Mouse (Mus musculus) kidney, postnatal 0 days (tissue): ENCODE measurements around the gene Macrod2. TPM values are rescaled to one million over a fixed set of nuclear protein-coding genes. Genes with fewer than 3 reads are reported as not detected.

Experiments
- ATAC-seq: fragments of 200-750 bp; cut with Nextera tagmentation; replicated peaks from 2 replicates; pipeline ENCODE4 v1.8.0; 2017; ENCODE audit warnings: low read depth, moderate number of reproducible peaks, moderate TSS enrichment, moderate library complexity; ENCODE audit not compliant: low FRiP score
- DNase-seq: peaks from one replicate; pipeline ENCODE4 v3.0.0-alpha.2; 2016; ENCODE audit warnings: low spot score
- H3K27ac ChIP-seq: fragments of 300-500 bp; sonication (generic); 2 replicates; pipeline ENCODE4 v1.5.1; 2014; ENCODE audit warnings: mild to moderate bottlenecking
- H3K27me3 ChIP-seq: fragments of 300-500 bp; sonication (generic); 2 replicates; pipeline ENCODE4 v1.6.1; 2014; ENCODE audit warnings: low read length, mixed read lengths; ENCODE audit not compliant: insufficient read depth
- H3K36me3 ChIP-seq: fragments of 300-500 bp; sonication (generic); 2 replicates; pipeline ENCODE4 v1.6.1; 2014; ENCODE audit warnings: low read length, mixed read lengths; ENCODE audit not compliant: insufficient read depth
- H3K4me1 ChIP-seq: fragments of 300-500 bp; sonication (generic); replicated peaks from 2 replicates; pipeline ENCODE4 v1.6.1; 2014; ENCODE audit warnings: antibody characterized with exemption, low read length, mixed read lengths; ENCODE audit not compliant: insufficient read depth
- H3K4me2 ChIP-seq: fragments of 300-500 bp; sonication (generic); 2 replicates; pipeline ENCODE4 v1.6.1; 2014; ENCODE audit warnings: mild to moderate bottlenecking, low read length, moderate library complexity, mixed read lengths
- H3K4me3 ChIP-seq: fragments of 300-500 bp; sonication (generic); replicated peaks from 2 replicates; pipeline ENCODE4 v1.5.1; 2014; ENCODE audit warnings: low read depth, low read length
- H3K9ac ChIP-seq: fragments of 300-500 bp; sonication (generic); 2 replicates; pipeline ENCODE4 v1.6.1; 2014; ENCODE audit warnings: low read depth, low read length
- H3K9me3 ChIP-seq: fragments of 300-500 bp; sonication (generic); replicated peaks from 2 replicates; pipeline ENCODE4 v1.6.1; 2016; ENCODE audit warnings: low read length, inconsistent platforms, mixed read lengths
- CTCF ChIP-seq: IDR thresholded peaks from 2 replicates; pipeline ENCODE4 v1.5.1; 2016; ENCODE audit warnings: antibody characterized with exemption, low read depth, mild to moderate bottlenecking, moderate library complexity
- WGBS: fragments of 180-500 bp; shearing (Covaris S2); extraction: QIAGEN DNeasy Blood & Tissue Kit; methylation state at CpG from one replicate; pipeline ENCODE4 v1.1.7; 2014; 5-methylcytosine and 5-hydroxymethylcytosine counted together
- polyA plus RNA-seq: library from polyadenylated mRNA; unstranded; fragments of >200 nt; fragmentation: Nextera tagmentation; extraction: Ambion mirVana; gene quantifications from 2 replicates; pipeline ENCODE4 v1.2.1, GENCODE M21; 2015

Gene Macrod2
- polyA plus RNA-seq, 1 experiment from 2014 or later: 28.6 TPM

- Histone ChIP-seq H3K36me3 (no peaks in the 10 kb centered on the region), H3K27ac (no peak overlapping the region), H3K9me3 (no peaks in the 10 kb centered on the region), H3K9ac (no peak overlapping the region), H3K4me1 (no peaks in the 10 kb centered on the region), H3K27me3 (no peaks in the 10 kb centered on the region), H3K4me3 (no peak overlapping the region), H3K4me2 (no peak overlapping the region)
- no peak for TF ChIP-seq CTCF
- DNase-seq (no peak), ATAC-seq (no peak)
- WGBS: 61% methylated on average over 1 of the region's 1 CpGs
Measured at GRCm38 (mm10) chr2:142286761-142287160, 1891.7 kb downstream of the Macrod2 start.

GRCm38 (mm10) chr2:142294831-142295230 is 1899.7 kb downstream of the Macrod2 start:
- Histone ChIP-seq H3K36me3 (no peaks in the 10 kb centered on the region), H3K4me3 (no peak overlapping the region), H3K4me1 (no peaks in the 10 kb centered on the region), H3K9me3 (no peaks in the 10 kb centered on the region), H3K4me2 (no peak overlapping the region), H3K27me3 (no peaks in the 10 kb centered on the region), H3K9ac (no peak overlapping the region), H3K27ac (no peak overlapping the region)
- ATAC-seq (no peak), DNase-seq (no peak)
- 63% methylated on average over 4 of the region's 4 CpGs for WGBS
- TF ChIP-seq CTCF: no peak

- Histone ChIP-seq H3K9me3 (no peaks in the 10 kb centered on the region), H3K9ac (no peak overlapping the region), H3K27ac (no peak overlapping the region), H3K4me3 (no peak overlapping the region), H3K4me1 (no peaks in the 10 kb centered on the region), H3K27me3 (no peaks in the 10 kb centered on the region), H3K36me3 (no peaks in the 10 kb centered on the region), H3K4me2 (no peak overlapping the region)
- ATAC-seq (no peak), DNase-seq (no peak)
- WGBS: 43% methylated on average over 2 of the region's 2 CpGs
- no peak for TF ChIP-seq CTCF
Measured at GRCm38 (mm10) chr2:142303098-142303911, 1908.2 kb downstream of the Macrod2 start.

- no peak overlapping the region for H3K4me2 ChIP-seq
- H3K4me3 ChIP-seq: no peak overlapping the region
- no peak; the same call in 1 of the 2 replicates for ATAC-seq
- H3K9me3 ChIP-seq: no peaks in the 10 kb centered on the region
- H3K4me1 ChIP-seq: no peaks in the 10 kb centered on the region
- no peaks in the 10 kb centered on the region for H3K36me3 ChIP-seq
- DNase-seq: no peak
- 62% methylated on average over 2 of the region's 2 CpGs for WGBS
- H3K27me3 ChIP-seq: no peaks in the 10 kb centered on the region
- no peak overlapping the region for H3K9ac ChIP-seq
- no peak overlapping the region for H3K27ac ChIP-seq
- no peak for TF ChIP-seq CTCF
Measured at GRCm38 (mm10) chr2:142303912-142304182, 1908.7 kb downstream of the Macrod2 start.

GRCm38 (mm10) chr2:142323158-142323557 is 1928.0 kb downstream of the Macrod2 start:
- no peak for TF ChIP-seq CTCF
- WGBS: 85% methylated on average over 3 of the region's 3 CpGs
- Histone ChIP-seq H3K27me3 (no peaks in the 10 kb centered on the region), H3K27ac (no peak overlapping the region), H3K4me3 (no peak overlapping the region), H3K4me1 (no peaks in the 10 kb centered on the region), H3K9me3 (no peaks in the 10 kb centered on the region), H3K36me3 (no peaks in the 10 kb centered on the region), H3K4me2 (no peak overlapping the region), H3K9ac (no peak overlapping the region)
- DNase-seq: no peak
- no peak for ATAC-seq

- Histone ChIP-seq H3K4me3 (no peak overlapping the region), H3K4me2 (no peak overlapping the region), H3K9ac (no peak overlapping the region), H3K36me3 (no peaks in the 10 kb centered on the region), H3K4me1 (no peaks in the 10 kb centered on the region), H3K9me3 (no peaks in the 10 kb centered on the region), H3K27me3 (no peaks in the 10 kb centered on the region), H3K27ac (no peak overlapping the region)
- no peak for TF ChIP-seq CTCF
- DNase-seq: no peak
- no peak; the same call in 1 of the 2 replicates for ATAC-seq
- WGBS: 94% methylated on average over 3 of the region's 3 CpGs
Measured at GRCm38 (mm10) chr2:142326737-142327136, 1931.6 kb downstream of the Macrod2 start.

- no peak overlapping the region for H3K9ac ChIP-seq
- no peaks in the 10 kb centered on the region for H3K9me3 ChIP-seq
- no peak for TF ChIP-seq CTCF
- H3K4me1 ChIP-seq: no peaks in the 10 kb centered on the region
- no peaks in the 10 kb centered on the region for H3K36me3 ChIP-seq
- no peaks in the 10 kb centered on the region for H3K27me3 ChIP-seq
- no peak overlapping the region for H3K4me3 ChIP-seq
- no peak overlapping the region for H3K4me2 ChIP-seq
- 67% methylated on average over 7 of the region's 7 CpGs for WGBS
- no peak overlapping the region for H3K27ac ChIP-seq
- DNase-seq (no peak), ATAC-seq (no peak)
Measured at GRCm38 (mm10) chr2:142329761-142330160, 1934.7 kb downstream of the Macrod2 start.
